In the genomic region with DNA sequence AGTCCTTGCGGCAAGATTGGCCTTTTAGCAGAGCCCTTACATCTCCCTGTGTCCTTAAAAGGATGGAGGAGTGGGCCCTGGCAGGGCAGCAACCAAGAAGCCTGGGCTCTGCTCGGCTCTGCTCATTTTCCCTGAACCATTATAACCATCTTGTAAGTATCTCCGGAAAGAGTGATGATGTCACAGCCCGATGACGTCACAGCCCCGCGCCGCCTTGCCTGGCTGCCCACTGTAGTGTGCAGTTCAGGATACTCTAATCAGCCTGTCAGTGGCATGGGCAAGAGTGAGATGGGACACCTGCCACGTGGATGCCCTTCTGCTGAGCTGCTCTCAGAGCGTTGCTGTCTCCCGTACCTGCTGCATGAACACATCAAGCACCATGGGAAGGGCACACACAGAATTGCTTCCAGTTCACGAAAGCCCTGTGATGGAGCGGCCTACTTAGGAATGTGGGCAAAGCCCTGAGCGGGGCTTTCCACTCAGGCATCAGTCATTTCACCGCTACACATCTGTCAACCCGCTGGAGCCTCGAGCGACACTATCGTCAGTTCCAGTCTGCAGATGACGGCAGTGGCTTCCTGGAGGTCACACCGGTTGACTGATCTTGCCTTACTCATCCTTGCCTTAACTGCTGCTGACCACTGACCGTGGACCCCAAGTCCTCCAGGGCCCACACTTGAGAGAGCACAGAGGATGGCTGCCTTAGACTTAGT, we compare ENCODE assay signal across 21 mouse cellular contexts.
DNase-seq lines count a peak whose midpoint lies in the region; ATAC-seq lines count a peak whose summit lies in the region.
"Had no signal": no experiment of that assay in that cellular context is flagged by ENCODE, and none has a peak within 500 bp of the region (broad histone marks: within the 10 kb centered on the region; RNA-seq: fewer than 3 reads in every experiment).

No protein-coding gene starts in this region.

- H3K27me3 ChIP-seq in hindbrain, embryonic 13.5 days = no peaks in the 10 kb centered on the region
- H3K27me3 ChIP-seq in hindbrain, embryonic 11.5 days (ENCODE audit: control insufficient read depth, insufficient read depth, low read length) = no peaks in the 10 kb centered on the region
- H3K27me3 ChIP-seq in neural tube, embryonic 15.5 days (replicated peaks) = no peaks in the 10 kb centered on the region
- H3K27me3 ChIP-seq: embryonic facial prominence, embryonic 12.5 days; heart, embryonic 13.5 days; limb, embryonic 15.5 days had no signal

- no peak for DNase-seq in hindbrain, embryonic 11.5 days (ENCODE audit: low spot score)
- DNase-seq in kidney, postnatal 4 days = peak; percentile 46 to 48
- DNase-seq in kidney, adult 8-10 months = no peak
- peak; percentile 45 for DNase-seq in retina, postnatal 1 day
- no peak for DNase-seq in retina, embryonic 14.5 days (ENCODE audit: low spot score)
- no peak for DNase-seq in left cerebral cortex, adult 11 months (ENCODE audit: low spot score)
- DNase-seq: cerebellum, adult 11-12 months; cerebellum, postnatal 25 days; gastrocnemius, postnatal 25 days; heart, adult 18-20 months; heart, postnatal 14 days; kidney, adult 9 months; left cerebral cortex, postnatal 4 days; lung, embryonic 14.5 days had no signal

- no peak overlapping the region for H3K9ac ChIP-seq in hindbrain, embryonic 13.5 days
- no peak overlapping the region for H3K9ac ChIP-seq in hindbrain, embryonic 11.5 days (ENCODE audit: low read depth, low read length)
- no peak overlapping the region for H3K9ac ChIP-seq in neural tube, embryonic 15.5 days (replicated peaks)
- H3K9ac ChIP-seq: embryonic facial prominence, embryonic 12.5 days; heart, embryonic 13.5 days; limb, embryonic 15.5 days; liver, embryonic 14.5 days; lung, embryonic 14.5 days had no signal

- no peak overlapping the region for H3K4me3 ChIP-seq in hindbrain, embryonic 13.5 days
- H3K4me3 ChIP-seq in hindbrain, embryonic 11.5 days (ENCODE audit: low read depth, low read length) = no peak overlapping the region
- no peak overlapping the region for H3K4me3 ChIP-seq in neural tube, embryonic 15.5 days (replicated peaks)
- H3K4me3 ChIP-seq: embryonic facial prominence, embryonic 12.5 days; heart, embryonic 13.5 days; limb, embryonic 15.5 days had no signal

- H3K4me1 ChIP-seq in hindbrain, embryonic 13.5 days (replicated peaks) = peaks cover 34% of the 10 kb centered on the region
- H3K4me1 ChIP-seq in hindbrain, embryonic 11.5 days (replicated peaks; ENCODE audit: control insufficient read depth, insufficient read depth, low read length) = no peaks in the 10 kb centered on the region
- H3K4me1 ChIP-seq in neural tube, embryonic 15.5 days = peaks cover 23% of the 10 kb centered on the region
- H3K4me1 ChIP-seq: embryonic facial prominence, embryonic 12.5 days; limb, embryonic 15.5 days had no signal

- H3K27ac ChIP-seq in hindbrain, embryonic 13.5 days = peak overlapping the region; percentile 55
- H3K27ac ChIP-seq in hindbrain, embryonic 11.5 days (ENCODE audit: low read depth, low read length) = no peak overlapping the region
- 0 out of 2 replicates have a peak overlapping the region, but pooled peaks have one; percentile 39 for H3K27ac ChIP-seq in neural tube, embryonic 15.5 days (replicated peaks)
- H3K27ac ChIP-seq: embryonic facial prominence, embryonic 12.5 days; heart, embryonic 13.5 days; limb, embryonic 15.5 days; liver, embryonic 14.5 days had no signal

- WGBS in hindbrain, embryonic 13.5 days = 84% methylated on average over 22 of the region's 22 CpGs
- 87% methylated on average over 22 of the region's 22 CpGs for WGBS in hindbrain, embryonic 11.5 days
- WGBS in neural tube, embryonic 15.5 days = 83% methylated on average over 22 of the region's 22 CpGs

- ATAC-seq in hindbrain, embryonic 13.5 days (ENCODE audit: low FRiP score) = 0 out of 2 replicates have a peak, but pooled peaks have one; percentile 32
- ATAC-seq in hindbrain, embryonic 11.5 days (ENCODE audit: low FRiP score) = no peak
- no peak for ATAC-seq in neural tube, embryonic 15.5 days (ENCODE audit: low FRiP score)

- H3K36me3 ChIP-seq in hindbrain, embryonic 13.5 days = no peaks in the 10 kb centered on the region
- no peaks in the 10 kb centered on the region for H3K36me3 ChIP-seq in hindbrain, embryonic 11.5 days (ENCODE audit: control insufficient read depth, insufficient read depth, low read length)
- H3K36me3 ChIP-seq in neural tube, embryonic 15.5 days = 0 out of 2 replicates have a peak, but pooled peaks cover 4% of the 10 kb centered on the region
- H3K36me3 ChIP-seq: embryonic facial prominence, embryonic 12.5 days; G1E; heart, embryonic 13.5 days; limb, embryonic 15.5 days had no signal

- H3K4me2 ChIP-seq in hindbrain, embryonic 13.5 days = no peak overlapping the region
- H3K4me2 ChIP-seq in hindbrain, embryonic 11.5 days (replicated peaks; ENCODE audit: low read depth, low read length) = no peak overlapping the region
- H3K4me2 ChIP-seq in neural tube, embryonic 15.5 days = no peak overlapping the region
- H3K4me2 ChIP-seq: embryonic facial prominence, embryonic 12.5 days; heart, embryonic 13.5 days; limb, embryonic 15.5 days; lung, embryonic 14.5 days had no signal

- H3K9me3 ChIP-seq in hindbrain, embryonic 13.5 days = no peaks in the 10 kb centered on the region
- H3K9me3 ChIP-seq in hindbrain, embryonic 11.5 days (ENCODE audit: control insufficient read depth, low read length) = no peaks in the 10 kb centered on the region
- no peaks in the 10 kb centered on the region for H3K9me3 ChIP-seq in neural tube, embryonic 15.5 days (replicated peaks)
- H3K9me3 ChIP-seq: embryonic facial prominence, embryonic 12.5 days; heart, embryonic 13.5 days; limb, embryonic 15.5 days had no signal

Comparison
In these comparisons a context has a peak if more than half of its experiments do, and no peak if none do; other contexts are left out.
1. DNase-seq: peak in kidney, postnatal 4 days (2 of 2) and retina, postnatal 1 day (single experiment); none in hindbrain, embryonic 11.5 days (single experiment), kidney, adult 8-10 months (0 of 2), retina, embryonic 14.5 days (single experiment) and left cerebral cortex, adult 11 months (single experiment).